Mouse (Mus musculus) NIH3T3 (cell line): ENCODE results near the gene Pdzd8.
A peak's percentile ranks its signal among the peaks of the same experiment; 100 is the strongest.

Source experiments
- DNase-seq: peaks from one replicate; pipeline ENCODE4 v3.0.0-alpha.2; 2012; ENCODE audit warnings: low read depth

Gene Pdzd8

GRCm38 (mm10) chr19:59354906-59355305 lies 9.3 kb upstream of the Pdzd8 start:
- no peak for DNase-seq

- no peak for DNase-seq
These were observed 7.2 kb upstream of the Pdzd8 start for GRCm38 (mm10) chr19:59352760-59353159.

- DNase-seq: no peak
These were observed 5.7 kb upstream of the Pdzd8 start for GRCm38 (mm10) chr19:59351151-59351889.

GRCm38 (mm10) chr19:59350273-59350903 lies 4.8 kb upstream of the Pdzd8 start:
- no peak for DNase-seq

GRCm38 (mm10) chr19:59349329-59349960 lies 3.9 kb upstream of the Pdzd8 start:
- DNase-seq: no peak

- DNase-seq: no peak
These were observed 745 bp upstream of the Pdzd8 start for GRCm38 (mm10) chr19:59346325-59346724.

- no peak for DNase-seq
These were observed 411 bp downstream of the Pdzd8 start for GRCm38 (mm10) chr19:59345081-59345657.

- DNase-seq: peak; percentile 57
These were observed 1.3 kb downstream of the Pdzd8 start for GRCm38 (mm10) chr19:59344304-59344711.

GRCm38 (mm10) chr19:59342964-59343363 lies 2.6 kb downstream of the Pdzd8 start:
- no peak for DNase-seq

- DNase-seq: no peak
These were observed 5.7 kb downstream of the Pdzd8 start for GRCm38 (mm10) chr19:59339908-59340307.

GRCm38 (mm10) chr19:59337872-59338681 lies 7.5 kb downstream of the Pdzd8 start:
- DNase-seq: peak; percentile 47

GRCm38 (mm10) chr19:59336655-59337054 lies 8.9 kb downstream of the Pdzd8 start:
- DNase-seq: no peak

- no peak for DNase-seq
These were observed 14.8 kb downstream of the Pdzd8 start for GRCm38 (mm10) chr19:59330816-59331225.

- no peak for DNase-seq
These were observed 23.6 kb downstream of the Pdzd8 start, which contains the start of gene Rps12-ps3 for GRCm38 (mm10) chr19:59321990-59322389. TSS of gene Rps12-ps3 (plus strand) at chr19:59322290.

- peak; percentile 71 for DNase-seq
These were observed 29.0 kb downstream of the Pdzd8 start for GRCm38 (mm10) chr19:59316571-59316970.

- peak; percentile 31 for DNase-seq
These were observed 30.3 kb downstream of the Pdzd8 start for GRCm38 (mm10) chr19:59315308-59315707.

- no peak for DNase-seq
These were observed 53.3 kb downstream of the Pdzd8 start for GRCm38 (mm10) chr19:59292183-59292839.

GRCm38 (mm10) chr19:59289811-59290210 lies 55.8 kb downstream of the Pdzd8 start:
- DNase-seq: peak; percentile 56

- DNase-seq: no peak
These were observed 56.5 kb downstream of the Pdzd8 start for GRCm38 (mm10) chr19:59289042-59289441.

GRCm38 (mm10) chr19:59282001-59282400 lies 63.6 kb downstream of the Pdzd8 start:
- DNase-seq: no peak

GRCm38 (mm10) chr19:59280841-59281240 lies 64.7 kb downstream of the Pdzd8 start:
- DNase-seq: no peak
